Mouse (Mus musculus) liver, postnatal 0 days (tissue): ENCODE data around the gene Ccnl1. TPM values are rescaled to one million over a fixed set of nuclear protein-coding genes. Genes with fewer than 3 reads are reported as not detected.

Experiments
- ATAC-seq: fragments of 200-750 bp; cut with Nextera tagmentation; 2 replicates; pipeline ENCODE4 v1.8.0; 2017; ENCODE audit warnings: mild to moderate bottlenecking, moderate library complexity
- DNase-seq: peaks from one replicate; pipeline ENCODE4 v3.0.0-alpha.2; 2016
- H3K27ac ChIP-seq: fragments of 300-500 bp; sonication (generic); 2 replicates; pipeline ENCODE4 v1.5.1; 2014; ENCODE audit warnings: antibody characterized with exemption, moderate library complexity, mild to moderate bottlenecking, low read depth
- H3K27me3 ChIP-seq: fragments of 300-500 bp; sonication (generic); 2 replicates; pipeline ENCODE4 v1.6.1; 2014; ENCODE audit warnings: low read length, control low read depth, mixed read lengths; ENCODE audit not compliant: insufficient read depth
- H3K36me3 ChIP-seq: fragments of 300-500 bp; sonication (generic); replicated peaks from 2 replicates; pipeline ENCODE4 v1.6.1; 2014; ENCODE audit warnings: mild to moderate bottlenecking, control low read depth, low read length, moderate library complexity, mixed read lengths; ENCODE audit not compliant: insufficient read depth
- H3K4me1 ChIP-seq: fragments of 300-500 bp; sonication (generic); 2 replicates; pipeline ENCODE4 v1.6.1; 2014; ENCODE audit warnings: antibody characterized with exemption, mild to moderate bottlenecking, control low read depth; ENCODE audit not compliant: insufficient read depth
- H3K4me2 ChIP-seq: fragments of 300-500 bp; sonication (generic); 2 replicates; pipeline ENCODE4 v1.6.1; 2014; ENCODE audit warnings: low read depth, mild to moderate bottlenecking, low read length, moderate library complexity, mixed read lengths
- H3K4me3 ChIP-seq: fragments of 300-500 bp; sonication (generic); 2 replicates; pipeline ENCODE4 v1.5.1; 2014; ENCODE audit warnings: low read depth, low read length
- H3K9ac ChIP-seq: fragments of 300-500 bp; sonication (generic); replicated peaks from 2 replicates; pipeline ENCODE4 v1.6.1; 2014; ENCODE audit warnings: mild to moderate bottlenecking, moderate library complexity
- H3K9me3 ChIP-seq: fragments of 300-500 bp; sonication (generic); 2 replicates; pipeline ENCODE4 v1.6.1; 2016; ENCODE audit warnings: mild to moderate bottlenecking, control low read depth, low read length, mixed read lengths
- CTCF ChIP-seq: sonication (generic); IDR thresholded peaks from 2 replicates; pipeline ENCODE4 v1.5.1; 2016; ENCODE audit warnings: antibody characterized with exemption, low read depth
- EP300 ChIP-seq: IDR thresholded peaks from 2 replicates; pipeline ENCODE4 v1.6.1; 2016; ENCODE audit warnings: antibody characterized with exemption, low read depth, mild to moderate bottlenecking
- WGBS: fragments of 180-500 bp; shearing (Covaris S2); extraction: QIAGEN DNeasy Blood & Tissue Kit; methylation state at CpG from one replicate; pipeline ENCODE4 v1.1.7; 2014; ENCODE audit not compliant: insufficient replicate concordance; 5-methylcytosine and 5-hydroxymethylcytosine counted together
- polyA plus RNA-seq: library from polyadenylated mRNA; unstranded; fragments of >200 nt; fragmentation: Nextera tagmentation; extraction: Ambion mirVana; gene quantifications from 2 replicates; pipeline ENCODE4 v1.2.1, GENCODE M21; 2015

Gene Ccnl1
- 33.1 and 38.1 TPM in 2 replicates for polyA plus RNA-seq

DNA sequence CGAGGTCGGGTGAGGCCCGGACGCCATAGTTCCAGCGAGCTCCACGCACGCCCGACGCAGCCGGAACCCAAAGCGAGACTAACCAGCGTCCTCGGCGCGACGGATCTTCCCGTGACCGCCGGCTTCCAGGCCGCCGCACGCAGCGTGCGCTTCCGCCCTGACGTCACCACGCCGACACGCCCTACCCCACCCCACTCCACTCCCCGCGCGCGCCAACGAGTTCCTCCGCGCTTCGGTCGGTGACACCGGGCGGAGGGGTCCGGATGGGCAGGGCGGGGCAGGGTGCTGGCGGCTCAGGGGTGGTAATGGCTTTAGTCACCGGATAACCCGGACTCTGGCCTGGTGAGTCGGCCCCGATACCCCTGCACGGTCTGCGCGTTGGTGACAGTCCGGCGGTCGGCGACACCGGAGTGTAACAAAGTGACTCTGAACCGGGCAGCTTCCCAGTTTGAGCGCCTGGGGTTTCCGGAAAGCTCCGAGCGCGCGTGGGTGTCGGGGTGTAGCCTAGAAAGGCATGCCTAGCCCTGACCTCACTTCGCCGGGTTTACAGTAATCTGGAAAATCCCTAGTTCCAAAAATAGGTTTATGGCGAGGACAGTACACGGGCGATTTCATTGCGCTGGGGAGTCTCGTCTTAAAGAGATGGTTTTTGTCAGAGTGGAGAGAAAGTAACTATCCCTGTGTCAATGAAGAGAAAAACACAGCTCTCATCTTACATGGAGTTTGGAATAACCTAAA, at the start of gene Ccnl1:
Ccnl1 (minus strand) TSS at position 148 of the 738 bp plus-strand sequence.
- Histone ChIP-seq H3K36me3 (peaks cover 31% of the 10 kb centered on the region), H3K9ac (peak within 1 kb of the TSS; percentile 96), H3K27me3 (no peaks in the 10 kb centered on the region), H3K4me3 (peak within 1 kb of the TSS; percentile 97), H3K4me1 (peaks cover 55% of the 10 kb centered on the region), H3K27ac (peak within 1 kb of the TSS; percentile 100), H3K4me2 (peak within 1 kb of the TSS; percentile 83), H3K9me3 (no peaks in the 10 kb centered on the region)
- ATAC-seq, result peak; percentile 92
- DNase-seq, result peak; percentile 98
- under 1% methylated on average over 69 of the region's 70 CpGs for WGBS
- TF ChIP-seq CTCF (no peak), EP300 (no peak)

DNA sequence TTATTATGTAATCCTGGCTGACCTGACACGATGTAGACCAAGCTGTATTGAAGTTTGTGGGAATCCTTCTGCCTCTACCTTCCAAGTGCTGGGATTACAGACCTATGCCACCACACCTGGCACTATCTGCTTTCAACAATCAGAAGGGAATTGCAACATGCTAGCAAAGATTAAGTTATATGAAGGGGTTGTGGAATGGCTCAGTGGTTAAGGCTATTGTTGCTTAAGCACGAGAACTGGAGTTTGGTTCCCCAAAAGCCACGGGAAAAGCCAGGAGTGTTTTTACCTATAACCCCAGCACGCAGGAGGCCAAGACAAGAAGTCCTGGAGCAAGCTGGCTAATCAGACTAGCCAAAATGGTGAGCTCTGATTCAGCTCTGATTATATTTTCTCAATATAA, 46.9 kb upstream of the Ccnl1 start:
- H3K9me3 ChIP-seq, result no peaks in the 10 kb centered on the region
- no peak overlapping the region for H3K27ac ChIP-seq
- DNase-seq (no peak), ATAC-seq (no peak)
- H3K4me2 ChIP-seq, result no peak overlapping the region
- no peak overlapping the region for H3K9ac ChIP-seq
- no peak for TF ChIP-seq CTCF
- no peak for TF ChIP-seq EP300
- 60% methylated on average over 4 of the region's 4 CpGs for WGBS
- H3K27me3 ChIP-seq, result no peaks in the 10 kb centered on the region
- H3K4me1 ChIP-seq, result no peaks in the 10 kb centered on the region
- H3K36me3 ChIP-seq, result no peaks in the 10 kb centered on the region
- no peak overlapping the region for H3K4me3 ChIP-seq

GRCm38 (mm10) chr3:66004220-66004951, 46.3 kb upstream of the Ccnl1 start:
- Histone ChIP-seq H3K9me3 (no peaks in the 10 kb centered on the region), H3K9ac (no peak overlapping the region), H3K4me3 (no peak overlapping the region), H3K27me3 (no peaks in the 10 kb centered on the region), H3K36me3 (no peaks in the 10 kb centered on the region), H3K4me2 (no peak overlapping the region), H3K4me1 (no peaks in the 10 kb centered on the region), H3K27ac (no peak overlapping the region)
- TF ChIP-seq CTCF, result 0 out of 2 replicates have a peak, but pooled peaks have one; percentile 10
- TF ChIP-seq EP300, result no peak
- DNase-seq (no peak), ATAC-seq (no peak)
- 34% methylated on average over 7 of the region's 7 CpGs for WGBS

GRCm38 (mm10) chr3:66000400-66000799, 42.4 kb upstream of the Ccnl1 start:
- ATAC-seq, result no peak
- no peak for TF ChIP-seq EP300
- no peak for TF ChIP-seq CTCF
- H3K27ac ChIP-seq, result no peak overlapping the region
- no peaks in the 10 kb centered on the region for H3K9me3 ChIP-seq
- no peak overlapping the region for H3K9ac ChIP-seq
- H3K27me3 ChIP-seq, result no peaks in the 10 kb centered on the region
- no peak overlapping the region for H3K4me2 ChIP-seq
- H3K36me3 ChIP-seq, result no peaks in the 10 kb centered on the region
- H3K4me1 ChIP-seq, result no peaks in the 10 kb centered on the region
- 79% methylated on average over 2 of the region's 2 CpGs for WGBS
- no peak overlapping the region for H3K4me3 ChIP-seq
- DNase-seq, result no peak

DNA sequence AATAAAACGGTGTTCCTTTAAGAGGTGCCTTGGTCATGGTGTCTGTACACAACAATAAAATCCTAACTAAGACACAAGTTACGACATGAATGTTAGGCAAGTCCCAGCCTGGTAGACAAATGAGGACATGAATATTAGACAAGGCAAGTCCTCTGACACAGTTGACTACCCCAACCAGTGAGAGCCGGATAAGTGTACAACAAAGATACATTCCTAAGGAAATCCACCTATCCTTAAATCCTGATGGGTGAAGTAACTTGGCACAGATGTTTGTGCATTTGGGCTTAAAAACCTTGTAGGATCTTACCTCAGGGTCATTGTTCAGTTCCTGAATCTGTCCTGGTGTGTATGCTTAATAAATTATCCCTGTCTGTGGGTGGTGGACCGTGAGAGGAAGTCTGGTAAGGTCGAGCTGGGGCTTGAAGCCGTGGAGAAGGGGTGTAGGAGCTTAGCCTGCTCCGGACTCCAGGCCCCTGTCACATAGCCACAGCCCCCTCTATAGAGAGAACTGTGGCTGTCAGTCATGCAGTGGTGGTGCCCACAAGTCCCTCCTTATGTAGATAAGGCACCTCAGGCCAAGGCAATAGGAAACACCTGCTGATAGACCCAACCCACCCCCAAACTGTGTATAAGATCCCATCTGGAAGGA, 39.4 kb upstream of the Ccnl1 start:
- no peak overlapping the region for H3K4me2 ChIP-seq
- no peaks in the 10 kb centered on the region for H3K9me3 ChIP-seq
- 48% methylated on average over 7 of the region's 7 CpGs for WGBS
- ATAC-seq (no peak), DNase-seq (no peak)
- TF ChIP-seq EP300, result no peak
- H3K27ac ChIP-seq, result no peak overlapping the region
- no peaks in the 10 kb centered on the region for H3K36me3 ChIP-seq
- no peak overlapping the region for H3K4me3 ChIP-seq
- no peaks in the 10 kb centered on the region for H3K4me1 ChIP-seq
- no peak overlapping the region for H3K9ac ChIP-seq
- H3K27me3 ChIP-seq, result no peaks in the 10 kb centered on the region
